8 mouse cellular contexts compared by ENCODE assay signal in the genomic region with DNA sequence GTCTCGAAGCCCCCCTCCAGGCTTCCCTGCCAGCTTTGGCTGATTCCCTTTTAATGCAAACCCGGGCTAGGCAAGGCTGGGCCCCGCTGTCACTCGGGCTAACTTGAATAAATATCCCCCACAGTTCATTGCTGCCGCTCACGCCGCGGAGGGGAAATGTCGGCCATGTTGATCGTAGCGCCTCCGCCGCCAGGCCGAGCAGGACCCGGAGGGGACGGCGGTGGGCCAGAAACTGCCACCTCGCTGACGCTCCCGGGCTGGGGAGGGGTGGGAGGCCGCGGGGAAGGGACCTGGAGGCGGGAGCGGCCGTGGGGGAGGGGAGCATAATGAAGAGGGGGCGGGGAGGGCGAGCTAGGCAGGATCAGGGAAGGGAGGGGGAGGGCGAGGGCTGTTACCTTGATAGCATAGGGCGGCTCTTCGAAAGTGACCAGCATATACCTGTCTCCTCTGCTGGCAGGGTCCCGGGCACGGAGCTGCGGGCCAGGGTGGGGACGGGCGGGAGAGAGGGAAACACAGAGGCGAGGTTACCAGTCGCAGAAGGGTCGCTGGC. TPM values are rescaled to one million over a fixed set of nuclear protein-coding genes. Genes with fewer than 3 reads are reported as not detected.
DNase-seq lines count a peak whose midpoint lies in the region; ATAC-seq and TF ChIP-seq lines count a peak whose summit lies in the region.

No protein-coding gene starts in this region.

- peak overlapping the region; percentile 98 for H3K27ac ChIP-seq in forebrain, embryonic 13.5 days
- H3K27ac ChIP-seq in liver, postnatal 0 days (ENCODE audit: low read depth): peak overlapping the region; percentile 100
- H3K27ac ChIP-seq in neural tube, embryonic 13.5 days (replicated peaks): peak overlapping the region; percentile 99

- peak overlapping the region; percentile 87 for H3K4me2 ChIP-seq in forebrain, embryonic 13.5 days
- peak overlapping the region; percentile 90 for H3K4me2 ChIP-seq in liver, postnatal 0 days (ENCODE audit: low read depth, low read length)
- H3K4me2 ChIP-seq in neural tube, embryonic 13.5 days: peak overlapping the region; percentile 82

- WGBS in forebrain, embryonic 13.5 days: under 1% methylated on average over 28 of the region's 38 CpGs
- WGBS in liver, postnatal 0 days (ENCODE audit: insufficient replicate concordance): under 1% methylated on average over 33 of the region's 38 CpGs
- WGBS in neural tube, embryonic 13.5 days: 1% methylated on average over 35 of the region's 38 CpGs

- peaks cover 20% of the 10 kb centered on the region for H3K4me1 ChIP-seq in forebrain, embryonic 13.5 days
- peaks cover 9% of the 10 kb centered on the region; the same call in 1 of the 2 replicates for H3K4me1 ChIP-seq in liver, postnatal 0 days (ENCODE audit: insufficient read depth)
- H3K4me1 ChIP-seq in neural tube, embryonic 13.5 days (replicated peaks): peaks cover 25% of the 10 kb centered on the region

- no peak for TF ChIP-seq EP300 in liver, postnatal 0 days (IDR thresholded peaks at IDR 0.05; ENCODE audit: low read depth)

- H3K36me3 ChIP-seq in forebrain, embryonic 13.5 days (ENCODE audit: poor library complexity, severe bottlenecking): peaks cover 7% of the 10 kb centered on the region; the same call in 1 of the 2 replicates
- peaks cover 7% of the 10 kb centered on the region for H3K36me3 ChIP-seq in liver, postnatal 0 days (replicated peaks; ENCODE audit: insufficient read depth, low read length)
- H3K36me3 ChIP-seq in neural tube, embryonic 13.5 days: peaks cover 8% of the 10 kb centered on the region; the same call in 1 of the 2 replicates

- intact Hi-C loops in heart, postnatal 10 days (cut with DNase I): loop anchor here (2.0 to 5.0 kb wide), 4 partner anchors 119 to 212 kb away; no protein-coding TSS in a partner anchor

- no peak for TF ChIP-seq CTCF in liver, postnatal 0 days (IDR thresholded peaks at IDR 0.05; ENCODE audit: low read depth)

- peak overlapping the region; percentile 98 for H3K4me3 ChIP-seq in forebrain, embryonic 13.5 days
- peak overlapping the region; percentile 99 for H3K4me3 ChIP-seq in liver, postnatal 0 days (ENCODE audit: low read depth, low read length)
- peak overlapping the region; percentile 96 for H3K4me3 ChIP-seq in neural tube, embryonic 13.5 days

- no peaks in the 10 kb centered on the region for H3K9me3 ChIP-seq in forebrain, embryonic 13.5 days (replicated peaks)
- H3K9me3 ChIP-seq in liver, postnatal 0 days (ENCODE audit: low read length): no peaks in the 10 kb centered on the region
- no peaks in the 10 kb centered on the region for H3K9me3 ChIP-seq in neural tube, embryonic 13.5 days

- peak; percentile 13 for ATAC-seq in forebrain, embryonic 13.5 days
- ATAC-seq in liver, postnatal 0 days: peak; percentile 24
- peak; percentile 50 for ATAC-seq in neural tube, embryonic 13.5 days (ENCODE audit: low read depth)

- no peaks in the 10 kb centered on the region for H3K27me3 ChIP-seq in forebrain, embryonic 13.5 days
- no peaks in the 10 kb centered on the region for H3K27me3 ChIP-seq in liver, postnatal 0 days (ENCODE audit: insufficient read depth, low read length)
- no peaks in the 10 kb centered on the region for H3K27me3 ChIP-seq in neural tube, embryonic 13.5 days

- peak; percentile 54 to 68 for DNase-seq in CD8-positive naive resting alpha-beta T cell, adult 2 months (ENCODE audit: low read depth in 2 of 2, low spot score in 2 of 2)
- peak; percentile 64 for DNase-seq in c-Kit-positive CD71-positive TER-119-positive erythroid progenitor cells, embryonic 14.5 days (ENCODE audit: low spot score)
- peak; percentile 80 to 87 for DNase-seq in heart, postnatal 10 days
- peak; percentile 72 for DNase-seq in layer of hippocampus, adult 11-12 months (ENCODE audit: low spot score)
- DNase-seq in liver, postnatal 0 days: peak; percentile 84
- DNase-seq in telencephalon, adult 2 months (ENCODE audit: low read depth, low spot score): peak; percentile 48

- H3K9ac ChIP-seq in forebrain, embryonic 13.5 days: peak overlapping the region; percentile 97
- H3K9ac ChIP-seq in liver, postnatal 0 days (replicated peaks): peak overlapping the region; percentile 99
- H3K9ac ChIP-seq in neural tube, embryonic 13.5 days: peak overlapping the region; percentile 96

RNA-seq across cellular contexts. Expression of a gene that starts 1.1 kb away (rescaled TPM):
- 17.9 and 19.4 TPM in 2 replicates for polyA plus RNA-seq in forebrain, embryonic 13.5 days (2015; fragmentation: Nextera tagmentation; extraction: Ambion mirVana)
- 10 to 100 TPM; 14.3 to 22.4 TPM for total RNA-seq in heart, postnatal 10 days (2021)
- polyA plus RNA-seq in liver, postnatal 0 days (2015; fragmentation: Nextera tagmentation; extraction: Ambion mirVana): 6.7 and 8.2 TPM in 2 replicates
- 14.4 and 20.3 TPM in 2 replicates for polyA plus RNA-seq in neural tube, embryonic 13.5 days (2015; fragmentation: Nextera tagmentation; extraction: Ambion mirVana)

Comparison
In these comparisons a context has a peak if more than half of its experiments do, and no peak if none do; other contexts are left out.
1. Peak in every context shown above with its lines: DNase-seq, ATAC-seq, H3K4me3 ChIP-seq and H3K27ac ChIP-seq.